Mouse (Mus musculus) liver, adult 2 months (tissue): ENCODE results near the gene Casq1.

ENCODE experiments used
- CTCF ChIP-seq: fragments of 200-500 bp; IDR thresholded peaks from 2 replicates; pipeline ENCODE4 v1.5.1; 2011; ENCODE audit warnings: low read depth, low read length, control low read depth
- POLR2A ChIP-seq: fragments of 200-500 bp; IDR thresholded peaks from 2 replicates; pipeline ENCODE4 v1.6.1; 2011; ENCODE audit warnings: low read length, control low read depth; ENCODE audit not compliant: insufficient read depth; ENCODE audit errors: extremely low read depth

DNA sequence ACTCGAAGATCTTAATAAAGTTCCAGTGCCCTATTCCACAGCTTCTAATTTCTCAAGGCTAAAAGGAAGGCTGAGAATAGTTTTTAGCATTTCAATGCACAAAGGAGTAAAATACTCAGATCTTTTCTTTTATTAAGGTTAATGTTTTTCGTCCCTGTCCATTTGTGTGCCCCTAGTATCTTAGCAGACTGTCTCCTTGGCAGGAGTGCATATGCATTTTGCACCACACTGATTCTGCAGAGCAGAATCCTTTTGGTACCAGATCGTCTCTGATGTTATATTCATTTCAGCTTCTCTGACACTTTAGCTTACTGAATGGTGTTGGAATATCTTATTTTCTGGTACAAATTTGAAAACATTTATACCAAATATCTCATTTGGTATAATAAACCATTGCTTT lies 37.9 kb downstream of the Casq1 start:
- TF ChIP-seq POLR2A = no peak
- TF ChIP-seq CTCF = no peak
